In genomic region chr11:96696168-96696727, GRCm38 (mm10) we compare ENCODE assay signal across 16 mouse cellular contexts.
A peak's percentile ranks its signal among the peaks of the same experiment; 100 is the strongest.
DNase-seq lines count a peak whose midpoint lies in the region; ATAC-seq lines count a peak whose summit lies in the region.
"Had no signal": no experiment of that assay in that cellular context is flagged by ENCODE, and none has a peak within 500 bp of the region (broad histone marks: within the 10 kb centered on the region; RNA-seq: fewer than 3 reads in every experiment).

No protein-coding gene starts in this region.

- peaks cover 13% of the 10 kb centered on the region for H3K4me1 ChIP-seq in neural tube, embryonic 12.5 days
- peaks cover 12% of the 10 kb centered on the region for H3K4me1 ChIP-seq in midbrain, embryonic 11.5 days (ENCODE audit: control insufficient read depth, insufficient read depth, low read length)
- peaks cover 20% of the 10 kb centered on the region for H3K4me1 ChIP-seq in neural tube, embryonic 15.5 days
- H3K4me1 ChIP-seq in intestine, embryonic 15.5 days (replicated peaks), result 0 out of 2 replicates have a peak, but pooled peaks cover 2% of the 10 kb centered on the region

- no peak overlapping the region for H3K9ac ChIP-seq in neural tube, embryonic 12.5 days
- no peak overlapping the region for H3K9ac ChIP-seq in midbrain, embryonic 11.5 days (ENCODE audit: low read length)
- no peak overlapping the region for H3K9ac ChIP-seq in neural tube, embryonic 15.5 days (replicated peaks)
- H3K9ac ChIP-seq in intestine, embryonic 15.5 days, result no peak overlapping the region
- H3K9ac ChIP-seq: liver, postnatal 0 days had no signal

- no peak for ATAC-seq in neural tube, embryonic 12.5 days (ENCODE audit: low FRiP score, low read depth)
- no peak for ATAC-seq in midbrain, embryonic 11.5 days (ENCODE audit: low FRiP score)
- no peak for ATAC-seq in neural tube, embryonic 15.5 days (ENCODE audit: low FRiP score)
- ATAC-seq in intestine, embryonic 15.5 days, result no peak
- ATAC-seq: liver, postnatal 0 days had no signal

- no peaks in the 10 kb centered on the region for H3K36me3 ChIP-seq in neural tube, embryonic 12.5 days
- no peaks in the 10 kb centered on the region for H3K36me3 ChIP-seq in midbrain, embryonic 11.5 days (ENCODE audit: control insufficient read depth, insufficient read depth, low read length)
- H3K36me3 ChIP-seq in neural tube, embryonic 15.5 days, result no peaks in the 10 kb centered on the region
- no peaks in the 10 kb centered on the region for H3K36me3 ChIP-seq in intestine, embryonic 15.5 days

- no peaks in the 10 kb centered on the region for H3K27me3 ChIP-seq in neural tube, embryonic 12.5 days (replicated peaks)
- H3K27me3 ChIP-seq in midbrain, embryonic 11.5 days (ENCODE audit: control insufficient read depth, insufficient read depth, low read length), result no peaks in the 10 kb centered on the region
- no peaks in the 10 kb centered on the region for H3K27me3 ChIP-seq in neural tube, embryonic 15.5 days (replicated peaks)
- no peaks in the 10 kb centered on the region for H3K27me3 ChIP-seq in intestine, embryonic 15.5 days (replicated peaks)
- H3K27me3 ChIP-seq: CH12.LX had no signal

- DNase-seq in embryo, embryonic 11 days, result peak; percentile 20
- DNase-seq in embryo, embryonic 9.5 days (ENCODE audit: extremely low spot score), result no peak
- DNase-seq in neural tube, embryonic 10.5 days (ENCODE audit: extremely low spot score, low spot score), result no peak
- peak; percentile 90 for DNase-seq in midbrain, embryonic 11.5 days (ENCODE audit: low spot score, missing footprints)
- no peak for DNase-seq in heart, adult 8-10 months (ENCODE audit: low spot score)
- DNase-seq: cerebellum, adult 11-12 months; gastrocnemius, postnatal 36 days; liver, postnatal 0 days; right cerebral cortex, postnatal 25 days had no signal

- 37% methylated on average over 15 of the region's 15 CpGs for WGBS in neural tube, embryonic 12.5 days
- WGBS in midbrain, embryonic 11.5 days, result 46% methylated on average over 14 of the region's 15 CpGs
- WGBS in neural tube, embryonic 15.5 days, result 30% methylated on average over 15 of the region's 15 CpGs
- 77% methylated on average over 15 of the region's 15 CpGs for WGBS in intestine, embryonic 15.5 days

- no peak overlapping the region; the same call in 1 of the 2 replicates for H3K27ac ChIP-seq in neural tube, embryonic 12.5 days
- no peak overlapping the region for H3K27ac ChIP-seq in midbrain, embryonic 11.5 days (ENCODE audit: low read depth, low read length)
- peak overlapping the region; percentile 69 for H3K27ac ChIP-seq in neural tube, embryonic 15.5 days (replicated peaks)
- no peak overlapping the region for H3K27ac ChIP-seq in intestine, embryonic 15.5 days
- H3K27ac ChIP-seq: layer of hippocampus, adult 2 months; left cerebral cortex, adult 2 months had no signal

- H3K4me2 ChIP-seq in neural tube, embryonic 12.5 days (replicated peaks), result 0 out of 2 replicates have a peak overlapping the region, but pooled peaks have one; percentile 16
- no peak overlapping the region for H3K4me2 ChIP-seq in midbrain, embryonic 11.5 days
- peak overlapping the region; percentile 20 for H3K4me2 ChIP-seq in neural tube, embryonic 15.5 days
- H3K4me2 ChIP-seq in intestine, embryonic 15.5 days (replicated peaks), result no peak overlapping the region
- H3K4me2 ChIP-seq: heart, embryonic 11.5 days had no signal

- H3K9me3 ChIP-seq in neural tube, embryonic 12.5 days, result no peaks in the 10 kb centered on the region
- H3K9me3 ChIP-seq in midbrain, embryonic 11.5 days (ENCODE audit: control insufficient read depth, low read length), result no peaks in the 10 kb centered on the region
- no peaks in the 10 kb centered on the region for H3K9me3 ChIP-seq in neural tube, embryonic 15.5 days (replicated peaks)
- no peaks in the 10 kb centered on the region for H3K9me3 ChIP-seq in intestine, embryonic 15.5 days

- no peak overlapping the region for H3K4me3 ChIP-seq in neural tube, embryonic 12.5 days
- H3K4me3 ChIP-seq in midbrain, embryonic 11.5 days (ENCODE audit: low read depth, low read length), result no peak overlapping the region
- H3K4me3 ChIP-seq in neural tube, embryonic 15.5 days (replicated peaks), result no peak overlapping the region
- no peak overlapping the region for H3K4me3 ChIP-seq in intestine, embryonic 15.5 days (replicated peaks)
- H3K4me3 ChIP-seq: layer of hippocampus, adult 2 months; left cerebral cortex, adult 2 months had no signal

Comparison
In these comparisons a context has a peak if more than half of its experiments do, and no peak if none do; other contexts are left out.
1. DNase-seq: peak in embryo, embryonic 11 days (single experiment) and midbrain, embryonic 11.5 days (single experiment); none in embryo, embryonic 9.5 days (single experiment), neural tube, embryonic 10.5 days (single experiment) and heart, adult 8-10 months (single experiment).
2. H3K4me2 ChIP-seq: peak in neural tube, embryonic 12.5 days (single experiment) and neural tube, embryonic 15.5 days (single experiment); none in midbrain, embryonic 11.5 days (single experiment) and intestine, embryonic 15.5 days (single experiment).